Mouse (Mus musculus) urinary bladder, postnatal 10 days (tissue): ENCODE data around the gene B3galnt2.
"Not testable (repeated sequence)": the region's sequence is repeated elsewhere in the genome, so short reads cannot be mapped to it uniquely, and the experiment has no call there.

Source experiments
- DNase-seq: peaks from one replicate; pipeline ENCODE4 v3.0.0; 2022; ENCODE audit warnings: low spot score

Gene B3galnt2

GRCm38 (mm10) chr13:14006056-14006455, 51.8 kb downstream of the B3galnt2 start:
- no peak for DNase-seq

GRCm38 (mm10) chr13:14011454-14011995, 57.3 kb downstream of the B3galnt2 start:
- no peak for DNase-seq

DNA sequence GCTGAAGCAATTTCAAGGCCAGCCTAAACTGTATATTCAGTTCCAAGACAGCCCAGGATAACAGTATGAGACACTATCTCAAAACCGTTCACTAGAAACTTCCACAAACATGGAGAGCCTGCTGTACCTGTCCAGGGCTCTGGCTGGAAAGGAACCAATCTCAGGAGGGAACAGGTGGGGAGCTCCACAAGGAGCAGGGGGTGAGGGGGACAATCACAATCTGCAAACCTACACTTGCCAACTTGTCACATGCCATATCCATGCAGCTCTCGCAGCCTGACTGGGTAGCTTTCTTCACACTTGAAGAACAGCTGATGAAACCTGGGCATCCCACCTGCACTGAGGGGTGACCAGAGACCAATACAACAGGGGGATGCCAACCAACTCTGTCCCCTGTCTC, 59.7 kb downstream of the B3galnt2 start:
- no peak for DNase-seq

- DNase-seq, result no peak
Measured at GRCm38 (mm10) chr13:14014540-14014939, 60.3 kb downstream of the B3galnt2 start.

- DNase-seq, result no peak
Measured at GRCm38 (mm10) chr13:14015609-14016008, 61.3 kb downstream of the B3galnt2 start.

DNA sequence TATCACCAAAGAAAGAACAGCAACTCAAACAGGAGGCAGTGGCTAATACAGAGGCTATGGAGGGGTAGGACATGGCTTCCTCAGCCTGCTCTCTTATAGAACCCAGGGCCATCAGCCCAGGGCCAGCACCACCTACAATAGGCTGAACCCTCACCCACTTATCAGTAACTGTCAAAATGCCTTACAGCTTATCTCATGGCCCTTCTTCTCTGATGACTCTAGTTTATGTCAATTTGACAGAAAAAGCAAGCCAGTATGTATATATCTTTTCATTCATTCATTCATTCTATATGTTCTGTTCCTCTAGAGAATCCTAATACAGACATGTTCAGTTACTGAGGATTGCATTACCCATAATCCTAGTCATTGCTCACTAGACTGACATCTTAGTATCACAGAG, 64.0 kb downstream of the B3galnt2 start:
- DNase-seq, result no peak

DNA sequence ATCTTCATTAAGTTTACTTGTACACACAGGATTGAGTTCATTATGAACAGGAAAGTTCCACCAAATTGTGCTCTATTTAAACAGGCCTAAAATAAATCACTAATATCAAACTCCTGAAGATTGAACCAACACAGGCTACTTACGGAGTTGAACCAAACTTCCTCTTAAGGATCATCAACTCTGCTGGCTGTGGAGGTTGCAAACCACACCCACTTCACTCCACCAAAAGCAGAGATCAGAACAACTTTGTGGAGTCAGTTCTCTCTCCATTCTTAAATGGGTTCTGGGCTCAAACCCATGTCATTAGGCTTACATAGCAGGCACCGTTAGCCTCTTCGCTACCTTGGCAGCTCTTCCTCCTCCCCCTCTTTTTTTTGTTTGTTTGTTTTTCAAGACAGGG, 64.6 kb downstream of the B3galnt2 start:
- no peak for DNase-seq

DNA sequence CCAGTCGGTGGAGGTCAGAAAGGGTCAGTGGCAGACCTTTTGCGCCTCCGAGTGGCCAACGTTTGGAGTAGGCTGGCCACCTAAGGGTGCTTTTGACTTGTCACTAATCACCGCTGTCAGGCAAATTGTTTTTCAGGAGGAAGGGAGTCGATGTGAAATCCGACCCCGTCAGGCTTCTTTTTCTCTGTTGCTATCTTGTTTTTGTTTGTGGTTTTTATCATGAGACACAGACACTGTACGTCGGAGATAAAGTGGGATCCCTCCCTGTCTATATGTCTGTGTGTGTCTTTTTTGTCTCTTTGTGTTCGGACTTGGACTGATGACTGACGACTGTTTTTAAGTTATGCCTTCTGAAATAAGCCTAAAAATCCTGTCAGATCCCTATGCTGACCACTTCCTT, 67.1 kb downstream of the B3galnt2 start:
- not testable (repeated sequence) for DNase-seq

- no peak for DNase-seq
Measured at GRCm38 (mm10) chr13:14025554-14025953, 71.3 kb downstream of the B3galnt2 start.

GRCm38 (mm10) chr13:14026154-14026820, 72.0 kb downstream of the B3galnt2 start:
- DNase-seq, result no peak

GRCm38 (mm10) chr13:14033309-14034072, 79.2 kb downstream of the B3galnt2 start:
- DNase-seq, result no peak

DNA sequence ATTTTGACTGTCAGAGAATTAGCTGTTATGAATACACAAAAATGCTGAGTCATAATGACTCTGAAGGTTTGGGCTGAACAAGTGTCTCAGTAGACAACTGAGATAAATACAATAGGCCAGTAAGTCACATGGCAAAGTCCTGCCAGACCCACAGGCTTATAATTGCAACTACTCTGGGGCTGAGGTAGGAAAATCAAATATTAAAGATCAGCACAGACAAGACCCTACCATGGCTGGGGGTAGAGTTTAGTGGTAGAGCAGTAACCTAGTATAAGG, 79.7 kb downstream of the B3galnt2 start:
- no peak for DNase-seq

- not testable (repeated sequence) for DNase-seq
Measured at GRCm38 (mm10) chr13:14035352-14035751, 81.1 kb downstream of the B3galnt2 start.

DNA sequence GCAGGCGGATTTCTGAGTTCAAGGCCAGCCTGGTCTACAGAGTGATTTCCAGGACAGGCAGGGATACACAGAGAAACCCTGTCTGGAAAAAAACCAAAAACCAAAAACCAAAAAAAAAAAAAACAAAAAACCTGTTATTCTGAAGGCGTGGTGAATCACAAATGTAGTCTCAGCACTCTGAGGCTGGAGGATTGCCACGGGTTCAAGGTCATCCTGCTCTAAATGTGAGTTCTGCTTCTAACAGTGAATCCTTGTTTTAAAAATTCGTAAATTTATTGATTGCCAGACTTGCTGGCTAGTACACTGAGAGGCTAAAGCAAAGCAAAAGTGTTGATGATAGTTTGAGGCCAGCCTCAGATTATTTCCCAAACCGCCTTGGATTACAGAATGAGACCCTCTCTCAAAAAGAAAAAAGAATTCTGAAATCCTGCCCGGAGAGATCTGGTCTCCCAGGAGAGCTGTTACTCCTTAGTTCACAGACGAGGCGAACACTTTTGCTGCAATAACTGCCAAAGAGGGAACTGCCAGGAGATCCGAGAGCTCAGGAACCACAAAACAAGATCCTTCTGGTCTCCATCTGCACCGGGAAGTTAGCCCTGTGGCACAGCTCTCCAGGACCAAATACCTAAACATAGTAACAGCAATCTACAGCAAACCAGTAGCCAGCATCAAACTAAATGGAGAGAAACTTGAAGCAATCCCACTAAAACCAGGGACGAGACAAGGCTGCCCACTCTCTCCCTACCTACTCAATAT, 81.8 kb downstream of the B3galnt2 start:
- DNase-seq, result no peak

DNA sequence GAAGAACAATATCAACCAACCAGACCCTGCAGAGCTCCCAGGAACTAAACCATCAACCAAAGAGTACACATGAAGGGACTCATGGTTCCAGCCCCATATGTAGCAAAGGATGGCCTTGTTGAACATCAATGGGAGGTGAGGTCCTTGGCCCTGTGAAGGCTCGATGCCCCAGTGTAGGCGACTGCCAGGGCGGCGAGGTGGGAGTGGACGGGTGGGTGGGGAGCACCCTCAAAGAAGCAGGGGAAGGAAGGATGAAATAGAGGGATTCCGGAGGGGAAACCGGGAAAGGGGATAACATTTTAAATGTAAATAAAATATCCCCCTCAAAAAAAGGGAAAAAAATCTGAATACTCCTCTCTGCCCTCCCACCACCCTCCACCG, 84.6 kb downstream of the B3galnt2 start:
- DNase-seq, result no peak

GRCm38 (mm10) chr13:14039292-14039965, 85.2 kb downstream of the B3galnt2 start, which contains the start of gene Tbce:
Gene Tbce, minus strand, starts transcription at chr13:14039638.
- DNase-seq, result peak; percentile 56

- DNase-seq, result no peak
Measured at GRCm38 (mm10) chr13:14040186-14040585, 85.9 kb downstream of the B3galnt2 start.

DNA sequence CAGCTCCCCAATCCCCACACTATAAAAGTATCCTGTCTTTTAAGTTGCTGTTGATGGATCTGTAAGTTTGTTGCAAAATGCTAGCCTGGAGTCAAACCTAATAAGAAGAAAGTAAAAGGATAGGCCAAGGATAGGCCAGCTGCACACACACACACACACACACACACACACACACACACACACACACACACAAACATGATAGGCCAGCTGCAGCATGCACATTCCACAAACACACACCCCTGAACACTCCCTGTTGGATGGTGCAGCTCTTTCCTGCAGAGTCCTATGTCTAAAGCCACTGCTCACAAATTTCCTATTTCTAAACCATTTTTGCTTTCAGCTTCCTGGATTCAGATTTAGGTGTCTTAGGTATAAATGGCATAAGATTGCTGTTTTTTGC, 89.6 kb downstream of the B3galnt2 start:
- no peak for DNase-seq

- DNase-seq, result no peak
Measured at GRCm38 (mm10) chr13:14044521-14044920, 90.3 kb downstream of the B3galnt2 start.
